8 mouse cellular contexts compared by ENCODE assay signal in genomic region chr2:164167752-164168570, GRCm38 (mm10). TPM values are rescaled to one million over a fixed set of nuclear protein-coding genes. Genes with fewer than 3 reads are reported as not detected.
DNase-seq lines count a peak whose midpoint lies in the region; ATAC-seq and TF ChIP-seq lines count a peak whose summit lies in the region.

No protein-coding gene starts in this region.

- H3K27ac ChIP-seq in kidney, postnatal 0 days: no peak overlapping the region
- H3K27ac ChIP-seq in hindbrain, embryonic 14.5 days: no peak overlapping the region
- H3K27ac ChIP-seq in midbrain, postnatal 0 days (ENCODE audit: low read depth, low read length): no peak overlapping the region; the same call in 1 of the 2 replicates

- H3K9ac ChIP-seq in kidney, postnatal 0 days (ENCODE audit: low read depth, low read length): no peak overlapping the region
- H3K9ac ChIP-seq in hindbrain, embryonic 14.5 days: peak overlapping the region; percentile 31; the same call in 1 of the 2 replicates
- H3K9ac ChIP-seq in midbrain, postnatal 0 days (replicated peaks; ENCODE audit: low read length, poor library complexity, severe bottlenecking): peak overlapping the region; percentile 55

- H3K4me1 ChIP-seq in kidney, postnatal 0 days (replicated peaks; ENCODE audit: insufficient read depth, low read length): peaks cover 7% of the 10 kb centered on the region; the same call in 1 of the 2 replicates
- peaks cover 18% of the 10 kb centered on the region for H3K4me1 ChIP-seq in hindbrain, embryonic 14.5 days (replicated peaks; ENCODE audit: control insufficient read depth, insufficient read depth, low read length)
- no peaks in the 10 kb centered on the region for H3K4me1 ChIP-seq in midbrain, postnatal 0 days (ENCODE audit: insufficient read depth, low read length)

- DNase-seq in kidney, postnatal 0 days (ENCODE audit: low spot score): no peak
- no peak for DNase-seq in kidney, adult 9 months
- no peak for DNase-seq in hindbrain, embryonic 14.5 days (ENCODE audit: low spot score)
- peak; percentile 12 for DNase-seq in midbrain, postnatal 0 days (ENCODE audit: low spot score)
- no peak for DNase-seq in adrenal gland, adult 2 months
- no peak for DNase-seq in lung, postnatal 4 days

- H3K36me3 ChIP-seq in kidney, postnatal 0 days (ENCODE audit: insufficient read depth, low read length): no peaks in the 10 kb centered on the region
- no peaks in the 10 kb centered on the region for H3K36me3 ChIP-seq in hindbrain, embryonic 14.5 days (replicated peaks; ENCODE audit: control insufficient read depth, insufficient read depth)
- H3K36me3 ChIP-seq in midbrain, postnatal 0 days (ENCODE audit: insufficient read depth, low read length): no peaks in the 10 kb centered on the region

- TF ChIP-seq CTCF in kidney, postnatal 0 days (IDR thresholded peaks at IDR 0.05; ENCODE audit: low read depth): no peak
- TF ChIP-seq CTCF in midbrain, postnatal 0 days (IDR thresholded peaks at IDR 0.05): 0 out of 2 replicates have a peak, but pooled peaks have one; percentile 6

- H3K4me2 ChIP-seq in kidney, postnatal 0 days (ENCODE audit: low read length): peak overlapping the region; percentile 47
- peak overlapping the region; percentile 63 for H3K4me2 ChIP-seq in hindbrain, embryonic 14.5 days (replicated peaks)
- H3K4me2 ChIP-seq in midbrain, postnatal 0 days (ENCODE audit: low read depth, low read length, poor library complexity, severe bottlenecking): peak overlapping the region; percentile 58

- H3K9me3 ChIP-seq in kidney, postnatal 0 days (replicated peaks; ENCODE audit: low read length): no peaks in the 10 kb centered on the region
- no peaks in the 10 kb centered on the region for H3K9me3 ChIP-seq in hindbrain, embryonic 14.5 days (ENCODE audit: control insufficient read depth, low read length)
- H3K9me3 ChIP-seq in midbrain, postnatal 0 days (ENCODE audit: low read length): no peaks in the 10 kb centered on the region

- peaks cover 44% of the 10 kb centered on the region for H3K27me3 ChIP-seq in kidney, postnatal 0 days (ENCODE audit: insufficient read depth, low read length)
- peaks cover 64% of the 10 kb centered on the region for H3K27me3 ChIP-seq in hindbrain, embryonic 14.5 days (ENCODE audit: control insufficient read depth, insufficient read depth, low read length)
- peaks cover 61% of the 10 kb centered on the region for H3K27me3 ChIP-seq in midbrain, postnatal 0 days (ENCODE audit: insufficient read depth, low read length)

- 12% methylated on average over 82 of the region's 90 CpGs for WGBS in kidney, postnatal 0 days
- WGBS in hindbrain, embryonic 14.5 days: 13% methylated on average over 87 of the region's 90 CpGs
- 12% methylated on average over 77 of the region's 90 CpGs for WGBS in midbrain, postnatal 0 days

- peak overlapping the region; percentile 27 for H3K4me3 ChIP-seq in kidney, postnatal 0 days (replicated peaks; ENCODE audit: low read depth, low read length)
- H3K4me3 ChIP-seq in hindbrain, embryonic 14.5 days (replicated peaks; ENCODE audit: low read length): peak overlapping the region; percentile 36
- peak overlapping the region; percentile 40 for H3K4me3 ChIP-seq in midbrain, postnatal 0 days (ENCODE audit: low read depth, low read length)

- ATAC-seq in kidney, postnatal 0 days (replicated peaks; ENCODE audit: low FRiP score, low read depth): peak; percentile 31; the same call in 1 of the 2 replicates
- ATAC-seq in common myeloid progenitor, adult 5-6 weeks (replicated peaks; ENCODE audit: low read depth, poor library complexity, severe bottlenecking): peak; percentile 19
- ATAC-seq in hindbrain, embryonic 14.5 days (ENCODE audit: low FRiP score): peak; percentile 71
- peak; percentile 89 for ATAC-seq in midbrain, postnatal 0 days (ENCODE audit: low FRiP score)
- no peak for ATAC-seq in megakaryocyte progenitor cell, adult 5-6 weeks (replicated peaks; ENCODE audit: poor library complexity)

RNA-seq across cellular contexts. Expression of gene Kcns1, which starts 3.0 kb away (rescaled TPM):
- 0.14 and 0.27 TPM in 2 replicates for polyA plus RNA-seq in kidney, postnatal 0 days (2015; fragmentation: Nextera tagmentation; extraction: Ambion mirVana)
- 0.59 TPM in 1 of 2 replicates, not detected in the other for total RNA-seq in common myeloid progenitor, adult 5-6 weeks (2017)
- 1.1 and 1.6 TPM in 2 replicates for polyA plus RNA-seq in hindbrain, embryonic 14.5 days (2014; fragmentation: Nextera tagmentation; extraction: Ambion mirVana)
- total RNA-seq in midbrain, postnatal 0 days (2014; rRNA removed): 10.1 and 15.6 TPM in 2 replicates
- polyA plus RNA-seq in midbrain, postnatal 0 days (2015; fragmentation: Nextera tagmentation; extraction: Ambion mirVana): 3.8 and 4.3 TPM in 2 replicates
- total RNA-seq in megakaryocyte progenitor cell, adult 5-6 weeks (2015): 0.05 TPM in 1 of 2 replicates, not detected in the other
- 0.08 and 0.17 TPM in 2 replicates for total RNA-seq in megakaryocyte progenitor cell, adult 5-6 weeks (2017)
- total RNA-seq in adrenal gland, adult 2 months (2021): not detected
- not detected in 2 replicates for polyA plus RNA-seq in adrenal gland, adult 2 months (2012; rRNA removed)

RNA-seq across cellular contexts. Expression of gene Wfdc5, which starts 14.6 kb away (rescaled TPM):
- not detected in 2 replicates for polyA plus RNA-seq in kidney, postnatal 0 days (2015; fragmentation: Nextera tagmentation; extraction: Ambion mirVana)
- total RNA-seq in common myeloid progenitor, adult 5-6 weeks (2017): not detected in 2 replicates
- not detected in 2 replicates for polyA plus RNA-seq in hindbrain, embryonic 14.5 days (2014; fragmentation: Nextera tagmentation; extraction: Ambion mirVana)
- not detected in 2 replicates for total RNA-seq in midbrain, postnatal 0 days (2014; rRNA removed)
- not detected in 2 replicates for polyA plus RNA-seq in midbrain, postnatal 0 days (2015; fragmentation: Nextera tagmentation; extraction: Ambion mirVana)
- not detected in 2 replicates for total RNA-seq in megakaryocyte progenitor cell, adult 5-6 weeks (2015)
- total RNA-seq in megakaryocyte progenitor cell, adult 5-6 weeks (2017): not detected in 2 replicates
- not detected for total RNA-seq in adrenal gland, adult 2 months (2021)
- not detected in 2 replicates for polyA plus RNA-seq in adrenal gland, adult 2 months (2012; rRNA removed)

RNA-seq across cellular contexts. Expression of gene Wfdc12, which starts 22.4 kb away (rescaled TPM):
- polyA plus RNA-seq in kidney, postnatal 0 days (2015; fragmentation: Nextera tagmentation; extraction: Ambion mirVana): not detected in 2 replicates
- total RNA-seq in common myeloid progenitor, adult 5-6 weeks (2017): not detected in 2 replicates
- not detected in 2 replicates for polyA plus RNA-seq in hindbrain, embryonic 14.5 days (2014; fragmentation: Nextera tagmentation; extraction: Ambion mirVana)
- not detected in 2 replicates for total RNA-seq in midbrain, postnatal 0 days (2014; rRNA removed)
- polyA plus RNA-seq in midbrain, postnatal 0 days (2015; fragmentation: Nextera tagmentation; extraction: Ambion mirVana): not detected in 2 replicates
- not detected in 2 replicates for total RNA-seq in megakaryocyte progenitor cell, adult 5-6 weeks (2015)
- total RNA-seq in megakaryocyte progenitor cell, adult 5-6 weeks (2017): not detected in 2 replicates
- total RNA-seq in adrenal gland, adult 2 months (2021): 10 to 100 TPM in 1 of 2 experiments, not detected in 1; 10.5 TPM
- polyA plus RNA-seq in adrenal gland, adult 2 months (2012; rRNA removed): 0.39 and 2.3 TPM in 2 replicates

RNA-seq across cellular contexts. Expression of gene Wfdc15a, which starts 32.0 kb away (rescaled TPM):
- not detected in 2 replicates for polyA plus RNA-seq in kidney, postnatal 0 days (2015; fragmentation: Nextera tagmentation; extraction: Ambion mirVana)
- total RNA-seq in common myeloid progenitor, adult 5-6 weeks (2017): not detected in 2 replicates
- not detected in 2 replicates for polyA plus RNA-seq in hindbrain, embryonic 14.5 days (2014; fragmentation: Nextera tagmentation; extraction: Ambion mirVana)
- total RNA-seq in midbrain, postnatal 0 days (2014; rRNA removed): not detected in 2 replicates
- not detected in 2 replicates for polyA plus RNA-seq in midbrain, postnatal 0 days (2015; fragmentation: Nextera tagmentation; extraction: Ambion mirVana)
- not detected in 2 replicates for total RNA-seq in megakaryocyte progenitor cell, adult 5-6 weeks (2015)
- not detected in 2 replicates for total RNA-seq in megakaryocyte progenitor cell, adult 5-6 weeks (2017)
- total RNA-seq in adrenal gland, adult 2 months (2021): not detected
- not detected in 2 replicates for polyA plus RNA-seq in adrenal gland, adult 2 months (2012; rRNA removed)

RNA-seq across cellular contexts. Expression of gene Wfdc15b, which starts 53.5 kb away (rescaled TPM):
- polyA plus RNA-seq in kidney, postnatal 0 days (2015; fragmentation: Nextera tagmentation; extraction: Ambion mirVana): 306 and 341 TPM in 2 replicates
- not detected in 2 replicates for total RNA-seq in common myeloid progenitor, adult 5-6 weeks (2017)
- not detected in 2 replicates for polyA plus RNA-seq in hindbrain, embryonic 14.5 days (2014; fragmentation: Nextera tagmentation; extraction: Ambion mirVana)
- total RNA-seq in midbrain, postnatal 0 days (2014; rRNA removed): not detected in 2 replicates
- not detected in 2 replicates for polyA plus RNA-seq in midbrain, postnatal 0 days (2015; fragmentation: Nextera tagmentation; extraction: Ambion mirVana)
- not detected in 2 replicates for total RNA-seq in megakaryocyte progenitor cell, adult 5-6 weeks (2015)
- not detected in 2 replicates for total RNA-seq in megakaryocyte progenitor cell, adult 5-6 weeks (2017)
- not detected for total RNA-seq in adrenal gland, adult 2 months (2021)
- not detected in 2 replicates for polyA plus RNA-seq in adrenal gland, adult 2 months (2012; rRNA removed)
